ENCODE assay signal across 14 mouse cellular contexts in genomic region chr8:49998281-49999037, GRCm38 (mm10).
DNase-seq lines count a peak whose midpoint lies in the region; ATAC-seq and TF ChIP-seq lines count a peak whose summit lies in the region.
"Had no signal": no experiment of that assay in that cellular context is flagged by ENCODE, and none has a peak within 500 bp of the region (broad histone marks: within the 10 kb centered on the region; RNA-seq: fewer than 3 reads in every experiment).

No protein-coding gene starts in this region.

- H3K4me1 ChIP-seq in heart, postnatal 0 days (ENCODE audit: control insufficient read depth, insufficient read depth), result no peaks in the 10 kb centered on the region
- H3K4me1 ChIP-seq in heart, embryonic 11.5 days (ENCODE audit: control insufficient read depth, insufficient read depth, low read length), result no peaks in the 10 kb centered on the region
- H3K4me1 ChIP-seq in forebrain, postnatal 0 days (ENCODE audit: insufficient read depth), result no peaks in the 10 kb centered on the region
- no peaks in the 10 kb centered on the region for H3K4me1 ChIP-seq in midbrain, postnatal 0 days (ENCODE audit: insufficient read depth, low read length)
- no peaks in the 10 kb centered on the region for H3K4me1 ChIP-seq in thymus, adult 2 months (replicated peaks; ENCODE audit: control insufficient read depth, insufficient read depth, low read length)
- H3K4me1 ChIP-seq: megakaryocyte, embryonic 14.5 days had no signal

- ATAC-seq in heart, postnatal 0 days (ENCODE audit: insufficient read depth, low read depth), result no peak
- ATAC-seq in heart, embryonic 11.5 days (replicated peaks; ENCODE audit: insufficient number of reproducible peaks, low FRiP score, low TSS enrichment), result no peak
- ATAC-seq in forebrain, postnatal 0 days, result peak; percentile 67; the same call in 1 of the 2 replicates
- no peak for ATAC-seq in midbrain, postnatal 0 days (ENCODE audit: low FRiP score)

- no peaks in the 10 kb centered on the region for H3K36me3 ChIP-seq in heart, postnatal 0 days (replicated peaks; ENCODE audit: control insufficient read depth, insufficient read depth, low read length)
- no peaks in the 10 kb centered on the region for H3K36me3 ChIP-seq in heart, embryonic 11.5 days (ENCODE audit: control insufficient read depth, insufficient read depth, low read length)
- H3K36me3 ChIP-seq in forebrain, postnatal 0 days (ENCODE audit: insufficient read depth), result no peaks in the 10 kb centered on the region
- no peaks in the 10 kb centered on the region for H3K36me3 ChIP-seq in midbrain, postnatal 0 days (ENCODE audit: insufficient read depth, low read length)
- H3K36me3 ChIP-seq in thymus, adult 2 months (ENCODE audit: control insufficient read depth, insufficient read depth, low read length), result no peaks in the 10 kb centered on the region
- H3K36me3 ChIP-seq: G1E had no signal

- DNase-seq in heart, postnatal 0 days (ENCODE audit: low spot score), result no peak
- peak; percentile 88 for DNase-seq in brain, embryonic 14.5 days (ENCODE audit: low read depth)
- peak; percentile 50 for DNase-seq in forebrain, postnatal 0 days
- DNase-seq in midbrain, postnatal 0 days (ENCODE audit: low spot score), result peak; percentile 51
- DNase-seq in thymus, adult 2 months, result no peak
- no peak for DNase-seq in testis, postnatal 10 days (ENCODE audit: low spot score)
- no peak for DNase-seq in adrenal gland, postnatal 25 days
- DNase-seq: B cell, adult 2 months; heart, postnatal 10 days; kidney, adult 2 months; lung, adult 18-20 months had no signal

- TF ChIP-seq EP300 in heart, postnatal 0 days (IDR thresholded peaks at IDR 0.05; ENCODE audit: low read depth), result no peak

- H3K4me2 ChIP-seq in heart, postnatal 0 days (ENCODE audit: low read depth, low read length), result no peak overlapping the region
- no peak overlapping the region for H3K4me2 ChIP-seq in heart, embryonic 11.5 days
- no peak overlapping the region for H3K4me2 ChIP-seq in forebrain, postnatal 0 days (ENCODE audit: low read depth)
- no peak overlapping the region for H3K4me2 ChIP-seq in midbrain, postnatal 0 days (ENCODE audit: low read depth, low read length, poor library complexity, severe bottlenecking)

- no peaks in the 10 kb centered on the region for H3K9me3 ChIP-seq in heart, postnatal 0 days (replicated peaks; ENCODE audit: control insufficient read depth, low read length)
- H3K9me3 ChIP-seq in heart, embryonic 11.5 days (replicated peaks; ENCODE audit: control insufficient read depth, low read length), result no peaks in the 10 kb centered on the region
- H3K9me3 ChIP-seq in forebrain, postnatal 0 days (ENCODE audit: low read length), result no peaks in the 10 kb centered on the region
- H3K9me3 ChIP-seq in midbrain, postnatal 0 days (ENCODE audit: low read length), result no peaks in the 10 kb centered on the region
- H3K9me3 ChIP-seq: G1E; megakaryocyte, embryonic 14.5 days had no signal

- H3K27me3 ChIP-seq in heart, postnatal 0 days (ENCODE audit: control insufficient read depth, insufficient read depth, low read length), result no peaks in the 10 kb centered on the region
- H3K27me3 ChIP-seq in heart, embryonic 11.5 days (ENCODE audit: control insufficient read depth, insufficient read depth, low read length), result no peaks in the 10 kb centered on the region
- no peaks in the 10 kb centered on the region for H3K27me3 ChIP-seq in forebrain, postnatal 0 days (ENCODE audit: insufficient read depth, low read length)
- no peaks in the 10 kb centered on the region for H3K27me3 ChIP-seq in midbrain, postnatal 0 days (ENCODE audit: insufficient read depth, low read length)
- H3K27me3 ChIP-seq in thymus, adult 2 months (ENCODE audit: control insufficient read depth, insufficient read depth, low read length), result no peaks in the 10 kb centered on the region
- H3K27me3 ChIP-seq: megakaryocyte, embryonic 14.5 days had no signal

- H3K27ac ChIP-seq in heart, postnatal 0 days (ENCODE audit: low read depth), result no peak overlapping the region
- no peak overlapping the region for H3K27ac ChIP-seq in heart, embryonic 11.5 days (ENCODE audit: low read depth, low read length)
- H3K27ac ChIP-seq in forebrain, postnatal 0 days (ENCODE audit: low read depth, low read length), result no peak overlapping the region
- no peak overlapping the region for H3K27ac ChIP-seq in midbrain, postnatal 0 days (ENCODE audit: low read depth, low read length)
- no peak overlapping the region for H3K27ac ChIP-seq in thymus, adult 2 months (ENCODE audit: control insufficient read depth, insufficient read depth, low read length)

- no peak overlapping the region for H3K4me3 ChIP-seq in heart, postnatal 0 days (ENCODE audit: low read depth, low read length)
- H3K4me3 ChIP-seq in heart, embryonic 11.5 days (ENCODE audit: low read depth, low read length), result no peak overlapping the region
- no peak overlapping the region for H3K4me3 ChIP-seq in forebrain, postnatal 0 days (ENCODE audit: low read depth, low read length)
- H3K4me3 ChIP-seq in midbrain, postnatal 0 days (ENCODE audit: low read depth, low read length), result no peak overlapping the region
- H3K4me3 ChIP-seq in thymus, adult 2 months (ENCODE audit: control insufficient read depth, insufficient read depth, low read length), result no peak overlapping the region
- H3K4me3 ChIP-seq: megakaryocyte, embryonic 14.5 days had no signal

- TF ChIP-seq CTCF in heart, postnatal 0 days (IDR thresholded peaks at IDR 0.05; ENCODE audit: low read depth), result peak; percentile 15
- TF ChIP-seq CTCF in brain, embryonic 14.5 days (IDR thresholded peaks at IDR 0.05; ENCODE audit: borderline replicate concordance, extremely low read depth, insufficient read depth, insufficient read length), result peak; percentile 45; the same call in 1 of the 2 replicates
- TF ChIP-seq CTCF in forebrain, postnatal 0 days (IDR thresholded peaks at IDR 0.05; ENCODE audit: low read depth), result peak; percentile 56
- peak; percentile 51 for TF ChIP-seq CTCF in midbrain, postnatal 0 days (IDR thresholded peaks at IDR 0.05)
- TF ChIP-seq CTCF in thymus, adult 2 months (IDR thresholded peaks at IDR 0.05; ENCODE audit: borderline replicate concordance, control insufficient read depth, extremely low read depth, insufficient read depth, low read length, poor library complexity), result no peak

- H3K9ac ChIP-seq in heart, postnatal 0 days (replicated peaks; ENCODE audit: low read depth, low read length), result no peak overlapping the region
- no peak overlapping the region for H3K9ac ChIP-seq in heart, embryonic 11.5 days (ENCODE audit: low read depth, low read length)
- H3K9ac ChIP-seq in forebrain, postnatal 0 days, result no peak overlapping the region
- no peak overlapping the region for H3K9ac ChIP-seq in midbrain, postnatal 0 days (replicated peaks; ENCODE audit: low read length, poor library complexity, severe bottlenecking)

- TF ChIP-seq POLR2A in brain, embryonic 14.5 days (IDR thresholded peaks at IDR 0.05; ENCODE audit: borderline replicate concordance, extremely low read depth, insufficient read depth, insufficient read length, poor library complexity, severe bottlenecking), result no peak
- no peak for TF ChIP-seq POLR2A in thymus, adult 2 months (IDR thresholded peaks at IDR 0.05; ENCODE audit: control insufficient read depth, extremely low read depth, insufficient read depth, low read length, poor library complexity)

- 45% methylated on average over 8 of the region's 8 CpGs for whole genome bisulfite sequencing in heart, postnatal 0 days
- WGBS in heart, embryonic 11.5 days (ENCODE audit: insufficient replicate concordance), result 49% methylated on average over 8 of the region's 8 CpGs
- 5% methylated on average over 8 of the region's 8 CpGs for WGBS in forebrain, postnatal 0 days
- WGBS in midbrain, postnatal 0 days, result 18% methylated on average over 8 of the region's 8 CpGs
- 66% methylated on average over 8 of the region's 8 CpGs for WGBS in thymus, adult 2 months

Comparison
In these comparisons a context has a peak if more than half of its experiments do, and no peak if none do; other contexts are left out.
1. DNase-seq: peak in brain, embryonic 14.5 days (single experiment), forebrain, postnatal 0 days (single experiment) and midbrain, postnatal 0 days (single experiment); none in heart, postnatal 0 days (single experiment), thymus, adult 2 months (single experiment), testis, postnatal 10 days (single experiment) and adrenal gland, postnatal 25 days (single experiment).